Mouse (Mus musculus): ENCODE measurements around the gene Apopt1. TPM values are rescaled to one million over a fixed set of nuclear protein-coding genes. Genes with fewer than 3 reads are reported as not detected.
"Not testable (repeated sequence)": the region's sequence is repeated elsewhere in the genome, so short reads cannot be mapped to it uniquely, and the experiment has no call there.

Apopt1 gene
- total and polyA plus RNA-seq, 2 experiments from 2014 or later: 23.6 to 60.3 TPM

- TF ChIP-seq CTCF (IDR thresholded peaks at IDR 0.05; ENCODE audit: low read depth): no peak
- H3K9ac ChIP-seq (replicated peaks; ENCODE audit: low read length): no peak overlapping the region
- H3K4me1 ChIP-seq (ENCODE audit: insufficient read depth, low read length): no peaks in the 10 kb centered on the region
- H3K9me3 ChIP-seq (ENCODE audit: low read length): no peaks in the 10 kb centered on the region
- no peak overlapping the region for H3K4me2 ChIP-seq (ENCODE audit: low read depth, low read length)
- no peaks in the 10 kb centered on the region for H3K27me3 ChIP-seq (ENCODE audit: insufficient read depth, low read length)
- no peaks in the 10 kb centered on the region for H3K36me3 ChIP-seq (ENCODE audit: insufficient read depth, low read length)
- WGBS: 72% methylated on average over 3 of the region's 3 CpGs
- no peak for ATAC-seq
- H3K4me3 ChIP-seq (ENCODE audit: low read length): no peak overlapping the region
- no peak for DNase-seq (ENCODE audit: low spot score)
- H3K27ac ChIP-seq: no peak overlapping the region
These were observed 9.8 kb upstream of the Apopt1 start for GRCm38 (mm10) chr12:111703301-111703700.

DNA sequence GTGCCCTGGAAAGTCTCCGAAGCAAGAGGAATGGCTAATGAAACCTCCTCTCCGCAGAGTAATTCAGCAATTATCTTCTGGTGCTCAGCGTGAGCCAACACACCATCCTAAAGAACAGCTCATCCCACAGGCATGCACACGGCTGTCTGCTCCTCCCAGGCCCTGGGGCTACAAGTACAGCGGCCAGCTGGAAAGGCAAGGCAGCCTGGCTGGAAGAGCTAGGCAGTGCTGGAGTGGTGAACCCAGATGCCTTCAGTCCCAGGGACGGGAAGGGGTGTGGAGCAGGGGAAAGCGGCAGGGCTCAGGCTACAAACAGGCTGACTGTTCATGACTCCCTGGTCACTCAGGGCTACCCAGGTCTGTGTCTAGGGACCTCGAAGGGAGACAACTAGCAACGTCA lies 8.5 kb upstream of the Apopt1 start:
- Histone ChIP-seq H3K27ac (peak overlapping the region; percentile 55), H3K9ac (replicated peaks; ENCODE audit: low read length) (no peak overlapping the region), H3K4me2 (ENCODE audit: low read depth, low read length) (no peak overlapping the region), H3K9me3 (ENCODE audit: low read length) (no peaks in the 10 kb centered on the region), H3K4me1 (ENCODE audit: insufficient read depth, low read length) (no peaks in the 10 kb centered on the region), H3K4me3 (ENCODE audit: low read length) (no peak overlapping the region), H3K27me3 (ENCODE audit: insufficient read depth, low read length) (no peaks in the 10 kb centered on the region), H3K36me3 (ENCODE audit: insufficient read depth, low read length) (peaks cover 8% of the 10 kb centered on the region; the same call in 1 of the 2 replicates)
- WGBS: 42% methylated on average over 9 of the region's 9 CpGs
- DNase-seq (ENCODE audit: low spot score) (peak; percentile 26), ATAC-seq (peak; percentile 13; the same call in 1 of the 2 replicates)
- no peak for TF ChIP-seq CTCF (IDR thresholded peaks at IDR 0.05; ENCODE audit: low read depth)

GRCm38 (mm10) chr12:111705186-111705973 lies 7.7 kb upstream of the Apopt1 start:
- H3K9me3 ChIP-seq (ENCODE audit: low read length): no peaks in the 10 kb centered on the region
- ATAC-seq: no peak
- H3K4me3 ChIP-seq (ENCODE audit: low read length): no peak overlapping the region
- peak overlapping the region; percentile 55; the same call in 1 of the 2 replicates for H3K27ac ChIP-seq
- no peak for DNase-seq (ENCODE audit: low spot score)
- no peak for TF ChIP-seq CTCF (IDR thresholded peaks at IDR 0.05; ENCODE audit: low read depth)
- peaks cover 15% of the 10 kb centered on the region for H3K36me3 ChIP-seq (ENCODE audit: insufficient read depth, low read length)
- no peaks in the 10 kb centered on the region for H3K4me1 ChIP-seq (ENCODE audit: insufficient read depth, low read length)
- H3K9ac ChIP-seq (replicated peaks; ENCODE audit: low read length): no peak overlapping the region
- H3K4me2 ChIP-seq (ENCODE audit: low read depth, low read length): no peak overlapping the region
- 76% methylated on average over 15 of the region's 15 CpGs for WGBS
- no peaks in the 10 kb centered on the region for H3K27me3 ChIP-seq (ENCODE audit: insufficient read depth, low read length)

GRCm38 (mm10) chr12:111708181-111708580 lies 4.9 kb upstream of the Apopt1 start:
- Histone ChIP-seq H3K4me2 (ENCODE audit: low read depth, low read length) (no peak overlapping the region), H3K4me3 (ENCODE audit: low read length) (no peak overlapping the region), H3K36me3 (ENCODE audit: insufficient read depth, low read length) (peaks cover 24% of the 10 kb centered on the region), H3K27me3 (ENCODE audit: insufficient read depth, low read length) (no peaks in the 10 kb centered on the region), H3K9me3 (ENCODE audit: low read length) (no peaks in the 10 kb centered on the region), H3K9ac (replicated peaks; ENCODE audit: low read length) (no peak overlapping the region), H3K4me1 (ENCODE audit: insufficient read depth, low read length) (peaks cover 9% of the 10 kb centered on the region), H3K27ac (peak overlapping the region; percentile 22; the same call in 1 of the 2 replicates)
- no peak for DNase-seq (ENCODE audit: low spot score)
- 61% methylated on average over 4 of the region's 4 CpGs for WGBS
- no peak for ATAC-seq
- peak; percentile 22; the same call in 1 of the 2 replicates for TF ChIP-seq CTCF (IDR thresholded peaks at IDR 0.05; ENCODE audit: low read depth)

- WGBS: 94% methylated on average over 10 of the region's 10 CpGs
- Histone ChIP-seq H3K4me1 (ENCODE audit: insufficient read depth, low read length) (peaks cover 9% of the 10 kb centered on the region), H3K4me2 (ENCODE audit: low read depth, low read length) (no peak overlapping the region), H3K4me3 (ENCODE audit: low read length) (no peak overlapping the region), H3K9me3 (ENCODE audit: low read length) (no peaks in the 10 kb centered on the region), H3K36me3 (ENCODE audit: insufficient read depth, low read length) (peaks cover 24% of the 10 kb centered on the region), H3K27me3 (ENCODE audit: insufficient read depth, low read length) (no peaks in the 10 kb centered on the region), H3K9ac (replicated peaks; ENCODE audit: low read length) (no peak overlapping the region), H3K27ac (no peak overlapping the region)
- ATAC-seq (no peak), DNase-seq (ENCODE audit: low spot score) (no peak)
- TF ChIP-seq CTCF (IDR thresholded peaks at IDR 0.05; ENCODE audit: low read depth): no peak
These were observed 3.0 kb upstream of the Apopt1 start for GRCm38 (mm10) chr12:111710091-111710490.

GRCm38 (mm10) chr12:111712476-111712875 lies 585 bp upstream of the Apopt1 start:
- ATAC-seq (no peak; the same call in 1 of the 2 replicates), DNase-seq (ENCODE audit: low spot score) (no peak)
- no peak for TF ChIP-seq CTCF (IDR thresholded peaks at IDR 0.05; ENCODE audit: low read depth)
- H3K9ac ChIP-seq (replicated peaks; ENCODE audit: low read length): peak overlapping the region; percentile 97
- H3K27ac ChIP-seq: peak overlapping the region; percentile 87
- H3K4me2 ChIP-seq (ENCODE audit: low read depth, low read length): peak overlapping the region; percentile 91
- peak overlapping the region; percentile 98 for H3K4me3 ChIP-seq (ENCODE audit: low read length)
- peaks cover 9% of the 10 kb centered on the region for H3K4me1 ChIP-seq (ENCODE audit: insufficient read depth, low read length)
- H3K36me3 ChIP-seq (ENCODE audit: insufficient read depth, low read length): peaks cover 24% of the 10 kb centered on the region
- H3K27me3 ChIP-seq (ENCODE audit: insufficient read depth, low read length): no peaks in the 10 kb centered on the region
- no peaks in the 10 kb centered on the region for H3K9me3 ChIP-seq (ENCODE audit: low read length)
- WGBS: under 1% methylated on average over 33 of the region's 33 CpGs

GRCm38 (mm10) chr12:111713880-111714279 lies 819 bp downstream of the Apopt1 start:
- not testable (repeated sequence) for DNase-seq (ENCODE audit: low spot score); H3K9me3 ChIP-seq (ENCODE audit: low read length); H3K27ac ChIP-seq; ATAC-seq; H3K27me3 ChIP-seq (ENCODE audit: insufficient read depth, low read length)
- Histone ChIP-seq H3K4me3 (ENCODE audit: low read length) (peak overlapping the region; percentile 98), H3K4me1 (ENCODE audit: insufficient read depth, low read length) (peaks cover 13% of the 10 kb centered on the region), H3K9ac (replicated peaks; ENCODE audit: low read length) (peak overlapping the region; percentile 97; the same call in 1 of the 2 replicates), H3K36me3 (ENCODE audit: insufficient read depth, low read length) (peaks cover 24% of the 10 kb centered on the region), H3K4me2 (ENCODE audit: low read depth, low read length) (peak overlapping the region; percentile 91)
- WGBS: 79% methylated on average over 6 of the region's 6 CpGs
